Mouse (Mus musculus) hindbrain, embryonic 16.5 days (tissue): Measurements from ENCODE around the gene Ropn1l. TPM values are rescaled to one million over a fixed set of nuclear protein-coding genes. Genes with fewer than 3 reads are reported as not detected.

ENCODE experiments used
- ATAC-seq: fragments of 200-750 bp; cut with Nextera tagmentation; 2 replicates; pipeline ENCODE4 v1.8.0; 2017; ENCODE audit warnings: moderate TSS enrichment, moderate library complexity
- H3K27ac ChIP-seq: fragments of 300-500 bp; sonication (generic); 2 replicates; pipeline ENCODE4 v1.5.1; 2014; ENCODE audit warnings: low read depth, mild to moderate bottlenecking, control low read depth, low read length, moderate library complexity
- H3K27me3 ChIP-seq: fragments of 300-500 bp; sonication (generic); replicated peaks from 2 replicates; pipeline ENCODE4 v1.6.1; 2014; ENCODE audit warnings: low read length; ENCODE audit not compliant: control insufficient read depth, insufficient read depth
- H3K36me3 ChIP-seq: fragments of 300-500 bp; sonication (generic); 2 replicates; pipeline ENCODE4 v1.6.1; 2014; ENCODE audit warnings: mild to moderate bottlenecking, low read length, moderate library complexity, mixed read lengths; ENCODE audit not compliant: control insufficient read depth, insufficient read depth
- H3K4me1 ChIP-seq: fragments of 300-500 bp; sonication (generic); 2 replicates; pipeline ENCODE4 v1.6.1; 2014; ENCODE audit warnings: low read depth, low read length; ENCODE audit not compliant: control insufficient read depth, insufficient read depth
- H3K4me2 ChIP-seq: fragments of 300-500 bp; sonication (generic); 2 replicates; pipeline ENCODE4 v1.6.1; 2014; ENCODE audit warnings: mild to moderate bottlenecking, low read length, control low read depth, moderate library complexity
- H3K4me3 ChIP-seq: fragments of 300-500 bp; sonication (generic); 2 replicates; pipeline ENCODE4 v1.5.1; 2014; ENCODE audit warnings: mild to moderate bottlenecking, low read length, control low read depth, moderate library complexity
- H3K9ac ChIP-seq: fragments of 300-500 bp; sonication (generic); 2 replicates; pipeline ENCODE4 v1.6.1; 2014; ENCODE audit warnings: low read depth, mild to moderate bottlenecking, control low read depth, low read length, moderate library complexity
- H3K9me3 ChIP-seq: fragments of 300-500 bp; sonication (generic); 2 replicates; pipeline ENCODE4 v1.6.1; 2014; ENCODE audit warnings: mild to moderate bottlenecking, low read length, moderate library complexity; ENCODE audit not compliant: control insufficient read depth
- WGBS: fragments of 180-500 bp; shearing (Covaris S2); extraction: QIAGEN DNeasy Blood & Tissue Kit; methylation state at CpG from one replicate; pipeline ENCODE4 v1.1.7; 2014; 5-methylcytosine and 5-hydroxymethylcytosine counted together
- polyA plus RNA-seq: library from polyadenylated mRNA; unstranded; fragments of >200 nt; fragmentation: Nextera tagmentation; extraction: Ambion mirVana; gene quantifications from 2 replicates; pipeline ENCODE4 v1.2.1, GENCODE M21; 2015

The Ropn1l gene
- polyA plus RNA-seq, 1 experiment from 2014 or later, result 2.9 TPM

DNA sequence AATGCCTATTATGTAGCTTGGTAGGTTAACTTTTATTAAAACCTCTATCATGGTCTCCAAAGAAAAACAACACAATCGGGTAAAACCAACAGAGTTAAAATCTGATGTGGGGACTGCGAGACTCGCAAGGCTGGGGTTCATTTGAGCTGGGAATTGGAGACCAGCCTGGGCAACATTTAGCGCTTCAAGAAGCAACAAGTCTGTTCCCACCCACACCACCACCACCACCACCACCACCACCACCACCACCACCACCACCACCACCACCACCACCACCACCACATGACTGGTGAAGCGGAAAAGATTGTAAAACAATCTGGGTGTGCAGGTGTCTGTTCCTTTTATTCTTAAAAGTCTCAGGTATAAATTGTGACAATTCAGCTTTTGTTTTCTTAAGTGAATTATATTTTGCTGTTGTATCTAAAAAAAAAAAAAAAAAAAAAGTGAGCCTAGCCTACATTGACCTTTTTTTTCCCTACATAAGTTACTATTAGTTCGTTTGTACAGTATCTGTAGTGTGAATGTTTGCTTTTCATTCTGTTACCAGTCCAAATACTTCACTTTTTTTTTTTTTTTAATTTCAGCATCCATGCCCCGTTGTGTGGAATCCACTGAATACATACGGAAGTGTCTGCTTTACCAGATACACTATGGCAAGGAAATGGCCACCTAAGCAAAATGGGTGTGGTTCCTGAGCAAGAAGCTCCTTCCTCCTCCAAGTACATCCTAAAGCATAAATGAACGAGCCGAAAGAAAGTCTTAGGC, 741 bp upstream of the Ropn1l start:
- peak overlapping the region; percentile 74 for H3K4me3 ChIP-seq
- no peaks in the 10 kb centered on the region for H3K27me3 ChIP-seq
- 52% methylated on average over 10 of the region's 10 CpGs for WGBS
- H3K36me3 ChIP-seq, result peaks cover 9% of the 10 kb centered on the region
- H3K9me3 ChIP-seq, result no peaks in the 10 kb centered on the region
- no peak for ATAC-seq
- no peak overlapping the region; the same call in 1 of the 2 replicates for H3K9ac ChIP-seq
- H3K27ac ChIP-seq, result peak overlapping the region; percentile 89; the same call in 1 of the 2 replicates
- peak overlapping the region; percentile 67 for H3K4me2 ChIP-seq
- no peaks in the 10 kb centered on the region; the same call in 1 of the 2 replicates for H3K4me1 ChIP-seq

GRCm38 (mm10) chr15:31452336-31453097, 1.0 kb downstream of the Ropn1l start:
- 54% methylated on average over 18 of the region's 18 CpGs for WGBS
- no peaks in the 10 kb centered on the region for H3K36me3 ChIP-seq
- ATAC-seq, result no peak
- H3K4me3 ChIP-seq, result peak overlapping the region; percentile 74
- H3K9ac ChIP-seq, result 0 out of 2 replicates have a peak overlapping the region, but pooled peaks have one; percentile 83
- H3K27ac ChIP-seq, result peak overlapping the region; percentile 89
- H3K4me2 ChIP-seq, result peak overlapping the region; percentile 67
- no peaks in the 10 kb centered on the region; the same call in 1 of the 2 replicates for H3K4me1 ChIP-seq
- no peaks in the 10 kb centered on the region for H3K9me3 ChIP-seq
- H3K27me3 ChIP-seq, result no peaks in the 10 kb centered on the region

- Histone ChIP-seq H3K4me2 (no peak overlapping the region), H3K9me3 (no peaks in the 10 kb centered on the region)
Observed at GRCm38 (mm10) chr15:31449772-31450171, 3.8 kb downstream of the Ropn1l start.

DNA sequence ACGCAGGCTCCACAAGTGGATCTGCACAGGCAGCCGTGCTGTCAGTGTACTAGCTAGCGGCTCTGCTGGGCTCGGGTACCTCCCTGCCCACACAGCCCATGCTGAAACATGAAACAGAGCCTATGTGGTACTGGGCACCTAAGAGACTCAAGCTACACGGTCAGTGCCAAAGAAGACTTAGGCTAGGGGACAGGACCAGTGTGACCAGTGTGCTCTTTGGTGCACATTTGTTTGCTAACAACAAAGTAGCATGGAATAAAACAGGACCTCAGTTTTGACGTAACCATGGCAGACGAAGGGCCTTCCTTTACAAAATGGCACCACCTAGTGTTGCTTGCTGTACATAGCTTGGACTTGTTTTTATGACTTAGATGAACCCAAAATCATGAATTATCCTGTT, 6.4 kb downstream of the Ropn1l start:
- peaks cover 3% of the 10 kb centered on the region; the same call in 1 of the 2 replicates for H3K4me1 ChIP-seq
- H3K4me3 ChIP-seq, result no peak overlapping the region
- no peak overlapping the region; the same call in none of the 2 replicates for H3K9ac ChIP-seq
- H3K27me3 ChIP-seq, result no peaks in the 10 kb centered on the region
- peak; percentile 60 for ATAC-seq
- no peak overlapping the region for H3K27ac ChIP-seq
- H3K36me3 ChIP-seq, result no peaks in the 10 kb centered on the region
- 47% methylated on average over 7 of the region's 7 CpGs for WGBS
- H3K9me3 ChIP-seq, result no peaks in the 10 kb centered on the region
- peak overlapping the region; percentile 34; the same call in 1 of the 2 replicates for H3K4me2 ChIP-seq

More at GRCm38 (mm10) chr15:31449772-31450171, 3.8 kb downstream of the Ropn1l start:
- peaks cover 3% of the 10 kb centered on the region; the same call in 1 of the 2 replicates for H3K4me1 ChIP-seq
- no peak for ATAC-seq
- no peaks in the 10 kb centered on the region for H3K36me3 ChIP-seq
- no peaks in the 10 kb centered on the region for H3K27me3 ChIP-seq
- WGBS, result 21% methylated on average over 2 of the region's 2 CpGs
- no peak overlapping the region for H3K27ac ChIP-seq
- no peak overlapping the region for H3K4me3 ChIP-seq
- no peak overlapping the region for H3K9ac ChIP-seq

DNA sequence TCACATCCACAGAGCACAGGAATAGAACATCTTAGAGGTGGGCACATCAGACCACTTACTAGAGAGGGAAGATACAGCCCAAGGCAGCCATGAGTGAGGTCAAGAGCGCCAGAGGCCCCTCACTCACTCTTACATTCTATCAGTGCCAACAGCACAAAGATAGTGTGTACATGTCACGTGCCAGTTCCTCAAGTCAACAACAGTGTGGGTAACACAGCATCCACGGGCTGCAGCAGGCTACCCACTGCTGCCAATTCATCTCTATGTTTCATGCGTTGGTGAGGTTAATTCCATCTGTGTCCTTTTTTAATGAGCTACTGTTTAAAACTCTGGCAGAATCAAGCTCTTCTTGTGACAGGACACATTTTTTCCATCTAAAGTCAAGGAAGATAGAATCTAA, 10.8 kb downstream of the Ropn1l start:
- H3K9me3 ChIP-seq, result no peaks in the 10 kb centered on the region
- WGBS, result 93% methylated on average over 4 of the region's 4 CpGs
- H3K36me3 ChIP-seq, result no peaks in the 10 kb centered on the region
- no peaks in the 10 kb centered on the region for H3K27me3 ChIP-seq
- H3K4me3 ChIP-seq, result no peak overlapping the region
- H3K9ac ChIP-seq, result no peak overlapping the region
- H3K4me2 ChIP-seq, result no peak overlapping the region
- no peak overlapping the region for H3K27ac ChIP-seq
- peaks cover 3% of the 10 kb centered on the region; the same call in 1 of the 2 replicates for H3K4me1 ChIP-seq
- ATAC-seq, result no peak

GRCm38 (mm10) chr15:31441996-31442395, 11.5 kb downstream of the Ropn1l start:
- H3K9ac ChIP-seq, result no peak overlapping the region

DNA sequence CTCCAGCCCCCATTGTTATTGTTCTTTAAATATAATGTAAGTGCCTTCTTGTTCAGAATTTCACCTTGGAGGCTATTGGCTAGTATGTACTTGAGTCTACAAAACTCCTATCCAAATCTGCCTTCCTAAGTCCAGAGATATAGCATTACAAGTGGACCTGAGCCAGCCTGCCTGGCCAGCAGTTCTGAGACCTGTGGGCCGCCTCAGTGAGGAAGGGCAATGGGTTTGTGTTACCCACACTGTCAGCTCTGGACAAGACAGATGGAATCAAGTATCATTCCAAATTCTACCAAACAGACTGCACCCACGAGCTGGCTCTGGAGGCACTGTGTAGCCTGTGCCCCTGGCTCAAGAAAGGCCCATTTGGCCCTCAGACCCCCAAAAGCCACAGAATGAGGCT, 16.7 kb downstream of the Ropn1l start:
- Histone ChIP-seq H3K36me3 (no peaks in the 10 kb centered on the region), H3K9me3 (no peaks in the 10 kb centered on the region), H3K9ac (no peak overlapping the region), H3K4me1 (no peaks in the 10 kb centered on the region), H3K4me2 (no peak overlapping the region), H3K27me3 (no peaks in the 10 kb centered on the region), H3K27ac (no peak overlapping the region), H3K4me3 (no peak overlapping the region)
- no peak for ATAC-seq
- WGBS, result 92% methylated on average over 2 of the region's 2 CpGs

More at GRCm38 (mm10) chr15:31441996-31442395, 11.5 kb downstream of the Ropn1l start:
- Histone ChIP-seq H3K4me1 (peaks cover 1% of the 10 kb centered on the region; the same call in 1 of the 2 replicates), H3K4me2 (no peak overlapping the region), H3K27me3 (no peaks in the 10 kb centered on the region), H3K36me3 (no peaks in the 10 kb centered on the region), H3K27ac (no peak overlapping the region), H3K4me3 (no peak overlapping the region), H3K9me3 (no peaks in the 10 kb centered on the region)
- 83% methylated on average over 6 of the region's 6 CpGs for WGBS
- no peak for ATAC-seq

GRCm38 (mm10) chr15:31436083-31436482, 17.5 kb downstream of the Ropn1l start:
- Histone ChIP-seq H3K27ac (no peak overlapping the region), H3K9ac (no peak overlapping the region), H3K36me3 (no peaks in the 10 kb centered on the region), H3K4me1 (no peaks in the 10 kb centered on the region), H3K9me3 (no peaks in the 10 kb centered on the region), H3K27me3 (no peaks in the 10 kb centered on the region), H3K4me2 (no peak overlapping the region), H3K4me3 (no peak overlapping the region)
- WGBS, result 39% methylated on average over 1 of the region's 1 CpGs
- ATAC-seq, result no peak

GRCm38 (mm10) chr15:31433768-31434167, 19.8 kb downstream of the Ropn1l start:
- H3K9me3 ChIP-seq, result no peaks in the 10 kb centered on the region
- WGBS, result 76% methylated on average over 7 of the region's 7 CpGs
- no peak for ATAC-seq
- no peak overlapping the region for H3K9ac ChIP-seq
- no peaks in the 10 kb centered on the region for H3K4me1 ChIP-seq
- no peak overlapping the region for H3K4me2 ChIP-seq
- no peaks in the 10 kb centered on the region for H3K36me3 ChIP-seq
- H3K27ac ChIP-seq, result no peak overlapping the region
- no peaks in the 10 kb centered on the region for H3K27me3 ChIP-seq
- no peak overlapping the region for H3K4me3 ChIP-seq
